Mouse (Mus musculus): ENCODE data around the gene BC053393.

GRCm38 (mm10) chr11:46571327-46571726 is at the start of gene BC053393:
- TF ChIP-seq ZNF384 (IDR thresholded peaks at IDR 0.05; ENCODE audit: low read depth, low read length), result no peak
- no peak for TF ChIP-seq MAFK (IDR thresholded peaks at IDR 0.05; ENCODE audit: insufficient read depth, low read depth, low read length)

All from ES-E14 (cell line).